Mouse (Mus musculus) erythroblast, embryonic 14.5 days (primary cell): ENCODE results near the gene Pla2r1. TPM values are rescaled to one million over a fixed set of nuclear protein-coding genes. Genes with fewer than 3 reads are reported as not detected.

Source experiments
- H3K27me3 ChIP-seq: 2 replicates; pipeline ENCODE4 v1.6.1; 2012; ENCODE audit warnings: inconsistent platforms; ENCODE audit not compliant: control insufficient read depth
- H3K36me3 ChIP-seq: 2 replicates; pipeline ENCODE4 v1.6.1; 2012; ENCODE audit warnings: mild to moderate bottlenecking, inconsistent platforms; ENCODE audit not compliant: control insufficient read depth
- H3K4me1 ChIP-seq: 2 replicates; pipeline ENCODE4 v1.6.1; 2012; ENCODE audit warnings: inconsistent platforms; ENCODE audit not compliant: control insufficient read depth
- H3K4me3 ChIP-seq: replicated peaks from 2 replicates; pipeline ENCODE3; 2012; ENCODE audit warnings: moderate library complexity, mild to moderate bottlenecking, inconsistent platforms
- H3K9me3 ChIP-seq: 2 replicates; pipeline ENCODE4 v1.6.1; 2012; ENCODE audit warnings: low read length, inconsistent platforms, mixed read lengths; ENCODE audit not compliant: control insufficient read depth
- GATA1 ChIP-seq: IDR thresholded peaks from 2 replicates; pipeline ENCODE4 v1.6.1; 2012; ENCODE audit warnings: low read length, inconsistent platforms, mixed read lengths
- TAL1 ChIP-seq: IDR thresholded peaks from 3 replicates; pipeline ENCODE4 v1.6.1; 2012; ENCODE audit warnings: low read length, inconsistent platforms, mixed read lengths
- polyA plus RNA-seq: library from polyadenylated mRNA; stranded (reverse); fragments of >175 nt; gene quantifications from 2 replicates; pipeline ENCODE4 v1.2.3, GENCODE M21; 2012

The Pla2r1 gene
- polyA plus RNA-seq, 1 experiment = not detected

DNA sequence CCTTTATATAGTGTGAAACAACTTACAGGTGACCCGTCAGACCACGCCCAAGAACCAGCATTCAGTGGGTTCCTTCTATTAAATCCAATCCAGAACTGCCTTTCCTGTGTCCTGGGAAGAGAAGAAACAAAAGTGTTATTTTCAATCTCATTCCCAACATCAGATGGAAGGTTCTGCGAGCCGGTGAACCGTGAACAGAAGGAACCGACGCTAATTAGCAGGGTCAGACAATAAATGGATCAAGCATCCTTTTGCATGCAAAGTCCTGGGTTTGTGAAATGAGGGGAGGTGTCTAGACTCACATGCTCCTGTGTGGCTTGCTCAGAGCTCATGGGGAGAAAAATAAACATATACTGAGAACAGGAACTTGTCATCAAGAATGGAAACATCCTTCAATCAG is 100.7 kb downstream of the Pla2r1 start:
- H3K9me3 ChIP-seq = no peaks in the 10 kb centered on the region
- no peaks in the 10 kb centered on the region for H3K4me1 ChIP-seq
- no peaks in the 10 kb centered on the region for H3K36me3 ChIP-seq
- H3K27me3 ChIP-seq = no peaks in the 10 kb centered on the region
- no peak overlapping the region for H3K4me3 ChIP-seq
- TF ChIP-seq GATA1 = no peak
- no peak for TF ChIP-seq TAL1

DNA sequence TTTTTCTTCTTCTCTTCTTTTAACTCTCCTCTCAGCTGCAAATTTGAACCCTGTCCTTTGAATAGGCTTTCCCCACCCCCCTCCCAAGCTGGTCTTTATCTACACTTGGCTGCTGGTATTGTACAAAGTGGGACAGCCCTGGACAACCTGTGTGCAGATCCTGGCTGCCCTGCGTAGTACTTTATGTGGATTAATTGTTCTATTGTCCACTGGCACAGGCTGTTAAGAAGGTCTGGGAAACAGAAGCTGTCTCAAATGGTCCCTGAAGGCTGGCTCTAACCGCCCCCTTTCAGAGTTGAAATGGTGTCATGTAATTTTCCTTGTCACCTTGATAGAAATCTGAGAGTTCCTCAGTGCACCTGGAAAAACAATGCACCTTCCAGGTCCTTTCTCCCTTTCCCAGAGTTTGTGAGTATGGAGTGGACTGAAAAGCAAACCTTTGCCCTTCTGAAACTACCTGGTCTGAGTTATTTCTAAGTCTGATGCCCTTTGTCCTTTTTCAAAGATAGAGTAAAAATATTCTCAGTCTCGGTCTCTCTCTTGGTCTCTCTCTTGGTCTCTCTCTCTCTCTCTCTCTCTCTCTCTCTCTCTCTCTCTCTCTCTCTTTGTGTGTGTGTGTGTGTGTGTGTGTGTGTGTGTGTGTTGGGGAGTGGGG is 101.9 kb downstream of the Pla2r1 start:
- Histone ChIP-seq H3K4me3 (no peak overlapping the region), H3K27me3 (no peaks in the 10 kb centered on the region), H3K9me3 (no peaks in the 10 kb centered on the region), H3K36me3 (no peaks in the 10 kb centered on the region), H3K4me1 (no peaks in the 10 kb centered on the region)
- no peak for TF ChIP-seq TAL1

DNA sequence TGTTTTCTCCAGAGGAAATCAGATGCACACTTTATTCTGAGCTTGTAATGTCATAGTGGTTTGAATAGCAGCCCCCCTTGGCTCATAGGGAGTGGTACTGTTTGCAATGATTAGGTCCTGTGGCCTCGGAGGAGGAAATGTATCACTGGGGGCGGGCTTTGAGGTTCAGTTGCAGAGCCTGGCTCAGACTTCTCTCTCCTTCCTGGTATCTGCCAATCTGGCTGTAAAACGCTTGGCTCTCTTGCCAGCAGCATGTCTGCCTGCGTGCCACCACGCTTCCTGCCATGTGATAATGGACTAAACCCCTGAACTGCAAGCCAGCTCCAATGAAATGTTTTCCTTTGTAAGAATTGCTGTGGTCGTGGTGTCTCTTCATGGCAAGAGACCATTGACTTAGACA is 103.4 kb downstream of the Pla2r1 start:
- H3K4me1 ChIP-seq = no peaks in the 10 kb centered on the region
- H3K36me3 ChIP-seq = no peaks in the 10 kb centered on the region
- H3K9me3 ChIP-seq = no peaks in the 10 kb centered on the region
- no peak overlapping the region for H3K4me3 ChIP-seq
- no peaks in the 10 kb centered on the region for H3K27me3 ChIP-seq
- no peak for TF ChIP-seq GATA1
- TF ChIP-seq TAL1 = no peak

DNA sequence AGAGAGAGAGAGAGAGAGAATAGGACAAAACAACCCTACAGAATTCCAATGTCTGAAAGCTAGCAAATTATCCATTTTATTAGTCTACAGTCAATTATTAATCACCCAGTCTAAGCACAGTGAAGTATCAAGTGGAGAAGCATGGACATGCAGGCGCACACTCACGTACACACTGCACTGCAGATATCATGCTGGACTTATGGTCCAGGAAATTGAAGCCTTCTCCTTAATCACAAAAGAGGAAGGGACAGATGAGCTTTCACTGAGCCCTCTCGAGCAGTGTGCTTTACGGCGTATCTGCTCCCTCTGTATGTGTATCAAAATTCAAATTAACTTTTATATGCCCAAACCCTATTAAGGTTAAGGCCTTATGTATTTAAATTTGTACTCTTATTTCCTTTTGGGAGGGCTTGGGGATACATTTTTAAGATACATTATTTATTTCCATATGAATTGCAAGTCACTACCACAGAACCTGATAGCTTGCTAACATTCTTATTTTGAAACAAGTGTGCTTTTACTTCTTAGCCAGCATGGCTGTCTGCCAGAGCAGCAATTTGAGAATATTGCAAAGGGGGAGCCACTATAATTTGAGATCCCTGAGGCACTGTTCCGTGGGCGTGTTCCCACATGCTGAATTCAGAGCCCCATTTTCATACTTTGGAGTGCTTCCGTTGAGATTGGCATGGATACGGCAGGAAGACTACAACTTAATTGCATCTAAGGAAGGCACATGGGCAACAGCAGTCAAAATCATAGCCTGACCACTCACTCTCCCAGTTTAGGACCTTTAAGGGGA is 108.2 kb downstream of the Pla2r1 start:
- no peaks in the 10 kb centered on the region for H3K27me3 ChIP-seq

DNA sequence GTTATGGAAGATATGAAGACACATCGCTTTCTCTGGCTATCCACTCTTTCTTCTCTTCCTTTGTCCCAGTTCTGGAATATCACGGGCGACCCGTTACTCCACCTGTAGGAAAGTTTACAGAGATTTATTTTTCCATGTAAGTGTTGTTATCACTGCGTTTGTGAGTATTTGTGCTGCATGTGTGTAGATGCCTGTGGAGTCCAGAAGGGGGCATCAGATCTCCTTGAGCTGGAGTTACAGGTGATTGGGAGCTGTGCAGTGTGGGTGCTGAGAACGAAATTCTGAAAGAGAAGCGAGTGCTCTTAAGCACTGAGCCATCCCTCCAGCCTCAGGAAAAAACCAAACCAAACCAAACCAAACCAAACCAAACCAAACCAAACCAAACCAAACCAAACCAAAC is 109.8 kb downstream of the Pla2r1 start:
- no peaks in the 10 kb centered on the region for H3K27me3 ChIP-seq
- H3K4me1 ChIP-seq = no peaks in the 10 kb centered on the region
- H3K9me3 ChIP-seq = no peaks in the 10 kb centered on the region
- no peaks in the 10 kb centered on the region for H3K36me3 ChIP-seq
- no peak for TF ChIP-seq GATA1
- no peak overlapping the region for H3K4me3 ChIP-seq

More for the DNA sequence above, 108.2 kb downstream of the Pla2r1 start:
- Histone ChIP-seq H3K4me3 (no peak overlapping the region), H3K36me3 (no peaks in the 10 kb centered on the region), H3K9me3 (no peaks in the 10 kb centered on the region), H3K4me1 (no peaks in the 10 kb centered on the region)
- TF ChIP-seq GATA1 (no peak), TAL1 (no peak)

DNA sequence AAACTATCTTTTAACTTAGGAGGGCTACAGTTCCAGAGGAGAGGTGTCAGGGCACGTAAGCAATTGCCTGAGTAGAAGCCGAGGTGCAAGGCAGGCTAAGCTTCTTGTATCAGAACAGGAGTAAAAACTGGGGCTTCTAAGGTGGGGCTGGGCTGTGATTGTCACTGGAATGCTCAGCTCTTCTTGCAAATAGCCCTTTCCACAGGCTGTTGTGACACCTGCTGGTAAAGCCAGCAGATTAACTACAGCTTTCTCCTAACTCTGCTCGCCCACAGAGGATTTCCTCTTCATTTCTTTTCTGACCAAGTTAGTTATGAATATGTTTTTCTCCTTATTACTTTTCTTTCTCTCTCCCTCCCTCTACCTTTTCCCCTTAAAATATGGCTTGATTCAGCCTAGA is 111.2 kb downstream of the Pla2r1 start:
- no peak overlapping the region for H3K4me3 ChIP-seq
- no peaks in the 10 kb centered on the region for H3K36me3 ChIP-seq
- TF ChIP-seq GATA1 (no peak), TAL1 (no peak)
- H3K4me1 ChIP-seq = no peaks in the 10 kb centered on the region
- H3K27me3 ChIP-seq = no peaks in the 10 kb centered on the region
- H3K9me3 ChIP-seq = no peaks in the 10 kb centered on the region

DNA sequence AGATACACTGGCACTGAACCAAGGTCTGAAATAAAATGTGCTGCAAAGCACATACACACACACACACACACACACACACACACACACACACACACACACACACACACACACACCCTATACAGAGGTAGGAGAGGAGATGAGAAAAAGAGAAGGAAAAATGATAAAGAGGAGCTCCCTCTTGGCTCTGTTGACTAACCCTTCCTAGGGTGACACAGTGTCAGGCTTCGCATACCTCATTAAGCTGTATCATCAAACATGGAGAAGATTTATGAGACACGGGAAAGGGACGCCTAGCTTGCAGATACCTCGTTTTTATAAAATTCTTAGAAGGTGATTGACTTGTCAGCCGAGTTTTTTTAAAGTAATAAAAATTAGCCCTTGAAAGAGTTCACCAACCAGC is 116.3 kb downstream of the Pla2r1 start:
- Histone ChIP-seq H3K36me3 (no peaks in the 10 kb centered on the region), H3K4me1 (no peaks in the 10 kb centered on the region), H3K27me3 (no peaks in the 10 kb centered on the region), H3K4me3 (no peak overlapping the region), H3K9me3 (no peaks in the 10 kb centered on the region)
- TF ChIP-seq GATA1 = no peak
- TF ChIP-seq TAL1 = no peak

DNA sequence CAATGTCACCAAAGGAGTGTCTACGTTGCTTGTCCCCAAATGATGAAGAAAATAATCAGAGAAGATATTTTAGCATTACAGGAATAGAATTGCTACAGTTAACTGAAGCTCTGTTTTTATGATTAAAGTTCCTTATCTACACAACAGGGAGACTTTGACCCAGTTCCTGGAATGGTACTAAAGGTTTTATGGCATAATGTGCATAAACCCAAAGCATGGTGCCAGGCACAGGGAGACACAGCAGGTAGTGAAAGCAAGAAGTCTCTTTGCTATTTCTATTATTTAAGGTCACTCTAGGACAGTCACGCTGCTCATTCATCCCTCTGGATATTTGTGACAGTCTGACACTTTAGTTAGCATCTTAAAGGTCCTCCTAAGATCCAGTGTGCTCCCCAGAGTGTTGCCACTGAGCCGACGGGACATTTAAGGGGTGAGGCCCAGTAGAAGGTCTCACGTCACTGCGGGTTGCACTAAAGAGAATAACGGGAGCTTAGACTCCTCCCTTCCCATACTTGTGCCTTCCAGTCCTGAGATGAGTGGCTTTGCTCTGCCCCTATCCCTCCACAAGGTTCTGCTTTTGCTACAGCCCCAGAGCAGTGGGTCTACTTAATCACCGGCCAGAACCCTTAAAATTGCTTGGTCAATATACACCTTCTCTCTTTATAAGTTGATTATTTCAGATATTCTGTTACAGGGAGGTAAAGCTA is 122.6 kb downstream of the Pla2r1 start:
- Histone ChIP-seq H3K9me3 (no peaks in the 10 kb centered on the region), H3K4me1 (no peaks in the 10 kb centered on the region), H3K36me3 (no peaks in the 10 kb centered on the region), H3K27me3 (no peaks in the 10 kb centered on the region), H3K4me3 (no peak overlapping the region)
- no peak for TF ChIP-seq TAL1
- no peak for TF ChIP-seq GATA1

DNA sequence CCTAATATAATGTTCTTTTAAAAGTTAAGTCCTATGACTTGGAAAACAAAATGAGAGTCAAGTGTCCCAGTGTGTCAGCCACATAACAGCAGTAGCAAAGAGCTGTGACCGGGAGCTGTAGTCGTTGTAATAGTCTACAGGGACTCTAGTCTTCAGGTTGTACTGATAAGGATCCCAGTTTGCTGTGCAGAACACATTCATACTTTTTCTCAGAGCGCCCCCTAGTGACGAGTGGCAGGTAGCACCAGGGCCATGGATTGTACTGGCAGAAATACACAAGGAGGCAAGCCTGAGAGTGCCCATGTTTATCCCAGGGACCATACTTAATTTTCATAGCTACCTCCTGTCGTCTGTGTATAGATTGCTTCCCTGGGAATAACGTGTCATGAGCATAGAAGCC is 135.0 kb downstream of the Pla2r1 start:
- no peaks in the 10 kb centered on the region for H3K36me3 ChIP-seq
- no peaks in the 10 kb centered on the region for H3K4me1 ChIP-seq
- H3K9me3 ChIP-seq = no peaks in the 10 kb centered on the region
- TF ChIP-seq TAL1 (no peak), GATA1 (no peak)
- H3K4me3 ChIP-seq = no peak overlapping the region
- no peaks in the 10 kb centered on the region for H3K27me3 ChIP-seq
